Mouse (Mus musculus): Measurements from ENCODE around the gene Me3.

GRCm38 (mm10) chr7:89781391-89781790 lies 149.2 kb downstream of the Me3 start:
- no peak for TF ChIP-seq ZC3H11A (IDR thresholded peaks at IDR 0.05; ENCODE audit: borderline replicate concordance, low read depth, low read length)
- no peak for TF ChIP-seq CHD2 (IDR thresholded peaks at IDR 0.05; ENCODE audit: low read depth, low read length)
- no peak for TF ChIP-seq ZNF384 (IDR thresholded peaks at IDR 0.05; ENCODE audit: low read depth, low read length)
- no peak for TF ChIP-seq HCFC1 (IDR thresholded peaks at IDR 0.05; ENCODE audit: borderline replicate concordance, insufficient read depth, low read length)
- no peak for TF ChIP-seq MAFK (IDR thresholded peaks at IDR 0.05; ENCODE audit: insufficient read depth, low read depth, low read length)
